Mouse (Mus musculus) erythroblast, embryonic 14.5 days (primary cell): ENCODE data around the gene Nup214.

Source experiments
- GATA1 ChIP-seq: IDR thresholded peaks from 2 replicates; pipeline ENCODE4 v1.6.1; 2012; ENCODE audit warnings: low read length, inconsistent platforms, mixed read lengths
- TAL1 ChIP-seq: IDR thresholded peaks from 3 replicates; pipeline ENCODE4 v1.6.1; 2012; ENCODE audit warnings: low read length, inconsistent platforms, mixed read lengths

DNA sequence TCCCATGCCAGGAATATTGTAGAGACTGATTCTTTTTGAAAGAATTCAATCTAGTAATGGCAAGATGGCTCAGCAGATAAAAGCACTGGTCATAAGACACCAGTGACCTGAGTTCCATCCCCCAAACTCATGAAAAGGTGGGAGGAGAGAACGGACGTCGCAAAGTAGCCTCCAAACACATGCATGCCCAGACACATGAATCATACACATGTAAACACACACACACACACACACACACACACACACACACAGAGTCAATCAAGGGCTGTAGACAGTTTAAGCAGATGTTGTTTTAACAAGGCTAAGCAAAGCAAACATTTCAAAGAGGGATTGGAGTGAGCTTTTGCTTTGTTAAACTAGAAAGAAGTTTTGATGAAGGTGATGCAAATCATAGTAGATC lies 10.0 kb upstream of the Nup214 start:
- no peak for TF ChIP-seq TAL1
- TF ChIP-seq GATA1 = no peak
